Comparison of ENCODE assay signal across 18 mouse cellular contexts in genomic region chr9:57459707-57460106, GRCm38 (mm10). TPM values are rescaled to one million over a fixed set of nuclear protein-coding genes. Genes with fewer than 3 reads are reported as not detected.
DNase-seq lines count a peak whose midpoint lies in the region; ATAC-seq and TF ChIP-seq lines count a peak whose summit lies in the region.
"Had no signal": no experiment of that assay in that cellular context is flagged by ENCODE, and none has a peak within 500 bp of the region (broad histone marks: within the 10 kb centered on the region; RNA-seq: fewer than 3 reads in every experiment).

No protein-coding gene starts in this region.

- H3K9me3 ChIP-seq in hindbrain, postnatal 0 days (ENCODE audit: low read length): no peaks in the 10 kb centered on the region
- no peaks in the 10 kb centered on the region for H3K9me3 ChIP-seq in hindbrain, embryonic 10.5 days
- H3K9me3 ChIP-seq in kidney, embryonic 14.5 days (ENCODE audit: control insufficient read depth, low read length): no peaks in the 10 kb centered on the region
- H3K9me3 ChIP-seq: embryonic facial prominence, embryonic 13.5 days; G1E; limb, embryonic 15.5 days had no signal

- peak; percentile 58 for TF ChIP-seq CTCF in hindbrain, postnatal 0 days (IDR thresholded peaks at IDR 0.05; ENCODE audit: low read depth)
- peak; percentile 34; the same call in 1 of the 2 replicates for TF ChIP-seq CTCF in testis, adult 2 months (IDR thresholded peaks at IDR 0.05; ENCODE audit: control insufficient read depth, insufficient read depth, insufficient replicate concordance, low read depth, low read length)

- H3K9ac ChIP-seq in hindbrain, postnatal 0 days (replicated peaks; ENCODE audit: low read length): no peak overlapping the region
- no peak overlapping the region for H3K9ac ChIP-seq in kidney, embryonic 14.5 days (ENCODE audit: low read depth, low read length)
- H3K9ac ChIP-seq: embryonic facial prominence, embryonic 13.5 days; forebrain, embryonic 15.5 days; limb, embryonic 15.5 days had no signal

- peaks cover 7% of the 10 kb centered on the region; the same call in 1 of the 2 replicates for H3K36me3 ChIP-seq in hindbrain, postnatal 0 days (ENCODE audit: insufficient read depth, low read length)
- H3K36me3 ChIP-seq in hindbrain, embryonic 10.5 days: 0 out of 2 replicates have a peak, but pooled peaks cover 6% of the 10 kb centered on the region
- H3K36me3 ChIP-seq in testis, adult 2 months (ENCODE audit: control insufficient read depth, insufficient read depth, low read length): no peaks in the 10 kb centered on the region
- H3K36me3 ChIP-seq in splenic B cell, adult 2 months (ENCODE audit: control insufficient read depth, insufficient read depth, low read length, poor library complexity, severe bottlenecking): no peaks in the 10 kb centered on the region
- no peaks in the 10 kb centered on the region for H3K36me3 ChIP-seq in kidney, embryonic 14.5 days (ENCODE audit: control insufficient read depth, insufficient read depth, low read length)
- H3K36me3 ChIP-seq: embryonic facial prominence, embryonic 13.5 days; G1E; limb, embryonic 15.5 days had no signal

- no peak for DNase-seq in hindbrain, postnatal 0 days (ENCODE audit: low spot score)
- no peak for DNase-seq in hindbrain, embryonic 10.5 days (ENCODE audit: low spot score)
- no peak for DNase-seq in testis, postnatal 14 days (ENCODE audit: low spot score)
- DNase-seq in ZHBTc4 (ENCODE audit: low read depth, low spot score): peak; percentile 68
- peak; percentile 26 for DNase-seq in splenic B cell, adult 2 months (ENCODE audit: low read depth, low spot score)
- DNase-seq in thymus, postnatal 0 days (ENCODE audit: low spot score): no peak
- DNase-seq: cerebellum, postnatal 36 days; kidney, postnatal 4 days; lung, postnatal 36 days; right cerebral cortex, postnatal 14 days had no signal

- ATAC-seq in hindbrain, postnatal 0 days: no peak
- ATAC-seq in kidney, embryonic 14.5 days (ENCODE audit: low FRiP score, low TSS enrichment): no peak
- ATAC-seq: forebrain, embryonic 15.5 days; inflammation-experienced regulatory T-cells, adult 6 months; midbrain, embryonic 16.5 days had no signal

- WGBS in hindbrain, postnatal 0 days: 98% methylated on average over 2 of the region's 2 CpGs
- 97% methylated on average over 2 of the region's 2 CpGs for WGBS in hindbrain, embryonic 10.5 days
- WGBS in kidney, embryonic 14.5 days: 91% methylated on average over 2 of the region's 2 CpGs

- H3K4me1 ChIP-seq in hindbrain, postnatal 0 days (ENCODE audit: insufficient read depth, low read length): no peaks in the 10 kb centered on the region
- H3K4me1 ChIP-seq in hindbrain, embryonic 10.5 days (replicated peaks): no peaks in the 10 kb centered on the region
- H3K4me1 ChIP-seq in testis, adult 2 months (ENCODE audit: control insufficient read depth, insufficient read depth, low read length): no peaks in the 10 kb centered on the region
- no peaks in the 10 kb centered on the region for H3K4me1 ChIP-seq in kidney, embryonic 14.5 days (ENCODE audit: control insufficient read depth, insufficient read depth, low read length)
- H3K4me1 ChIP-seq: embryonic facial prominence, embryonic 13.5 days; limb, embryonic 15.5 days had no signal

- no peak for TF ChIP-seq POLR2A in testis, adult 2 months (IDR thresholded peaks at IDR 0.05; ENCODE audit: control insufficient read depth, low read depth, low read length)

- no peak overlapping the region for H3K27ac ChIP-seq in hindbrain, postnatal 0 days
- H3K27ac ChIP-seq in hindbrain, embryonic 10.5 days: no peak overlapping the region
- H3K27ac ChIP-seq in testis, adult 2 months (ENCODE audit: control insufficient read depth, insufficient read depth, low read depth, low read length): no peak overlapping the region
- H3K27ac ChIP-seq in kidney, embryonic 14.5 days (ENCODE audit: low read depth, low read length): no peak overlapping the region
- H3K27ac ChIP-seq: embryonic facial prominence, embryonic 13.5 days; forebrain, embryonic 15.5 days; limb, embryonic 15.5 days had no signal

- H3K4me2 ChIP-seq in hindbrain, postnatal 0 days (ENCODE audit: low read depth, low read length): no peak overlapping the region
- H3K4me2 ChIP-seq in kidney, embryonic 14.5 days (replicated peaks; ENCODE audit: low read depth, low read length): no peak overlapping the region
- H3K4me2 ChIP-seq: embryonic facial prominence, embryonic 13.5 days; forebrain, embryonic 15.5 days; limb, embryonic 15.5 days had no signal

- no peak overlapping the region for H3K4me3 ChIP-seq in hindbrain, postnatal 0 days (ENCODE audit: low read length)
- no peak overlapping the region for H3K4me3 ChIP-seq in hindbrain, embryonic 10.5 days
- H3K4me3 ChIP-seq in testis, adult 2 months (ENCODE audit: control insufficient read depth, low read depth, low read length): no peak overlapping the region
- no peak overlapping the region for H3K4me3 ChIP-seq in kidney, embryonic 14.5 days (ENCODE audit: low read length)
- H3K4me3 ChIP-seq: embryonic facial prominence, embryonic 13.5 days; forebrain, embryonic 15.5 days; limb, embryonic 15.5 days had no signal

- H3K27me3 ChIP-seq in hindbrain, postnatal 0 days (ENCODE audit: insufficient read depth, low read length): no peaks in the 10 kb centered on the region
- H3K27me3 ChIP-seq in hindbrain, embryonic 10.5 days (ENCODE audit: insufficient read depth, poor library complexity, severe bottlenecking): no peaks in the 10 kb centered on the region
- H3K27me3 ChIP-seq in testis, adult 2 months (ENCODE audit: control insufficient read depth, insufficient read depth, low read length): no peaks in the 10 kb centered on the region
- H3K27me3 ChIP-seq in splenic B cell, adult 2 months (ENCODE audit: control insufficient read depth, insufficient read depth, low read length, poor library complexity, severe bottlenecking): 0 out of 2 replicates have a peak, but pooled peaks cover 2% of the 10 kb centered on the region
- no peaks in the 10 kb centered on the region for H3K27me3 ChIP-seq in kidney, embryonic 14.5 days (ENCODE audit: control insufficient read depth, insufficient read depth, low read length)
- H3K27me3 ChIP-seq: embryonic facial prominence, embryonic 13.5 days; forebrain, embryonic 15.5 days; limb, embryonic 15.5 days had no signal

RNA-seq across cellular contexts. Expression of gene Scamp5, which starts 8.2 kb away (rescaled TPM):
- total RNA-seq in hindbrain, postnatal 0 days (2014; rRNA removed): 366 and 375 TPM in 2 replicates
- polyA plus RNA-seq in hindbrain, postnatal 0 days (2015; fragmentation: Nextera tagmentation; extraction: Ambion mirVana): 154 and 163 TPM in 2 replicates
- 18.2 and 28.9 TPM in 2 replicates for polyA plus RNA-seq in hindbrain, embryonic 10.5 days (2016; fragmentation: Nextera tagmentation; extraction: Ambion mirVana)
- polyA plus RNA-seq in testis, adult 2 months (2012; rRNA removed): 5.7 and 6.2 TPM in 2 replicates
- 7.3 and 9.0 TPM in 2 replicates for polyA plus RNA-seq in kidney, embryonic 14.5 days (2014; fragmentation: Nextera tagmentation; extraction: Ambion mirVana)
- polyA plus RNA-seq in thymus, postnatal 0 days (2015; fragmentation: Nextera tagmentation; extraction: Ambion mirVana): 3.1 and 3.5 TPM in 2 replicates
- polyA plus RNA-seq: inflammation-experienced regulatory T-cells, adult 6 months had no signal

RNA-seq across cellular contexts. Expression of gene Ppcdc, which starts 19.8 kb away (rescaled TPM):
- 16.6 and 25.8 TPM in 2 replicates for total RNA-seq in hindbrain, postnatal 0 days (2014; rRNA removed)
- polyA plus RNA-seq in hindbrain, postnatal 0 days (2015; fragmentation: Nextera tagmentation; extraction: Ambion mirVana): 16.5 and 19.3 TPM in 2 replicates
- polyA plus RNA-seq in hindbrain, embryonic 10.5 days (2016; fragmentation: Nextera tagmentation; extraction: Ambion mirVana): 19.8 and 23.5 TPM in 2 replicates
- 37.5 and 39.1 TPM in 2 replicates for polyA plus RNA-seq in testis, adult 2 months (2012; rRNA removed)
- 22.9 and 30.4 TPM in 2 replicates for polyA plus RNA-seq in kidney, embryonic 14.5 days (2014; fragmentation: Nextera tagmentation; extraction: Ambion mirVana)
- polyA plus RNA-seq in thymus, postnatal 0 days (2015; fragmentation: Nextera tagmentation; extraction: Ambion mirVana): 50.9 and 62.5 TPM in 2 replicates

RNA-seq across cellular contexts. Expression of gene Rpp25, which starts 44.1 kb away (rescaled TPM):
- 11.7 and 19.6 TPM in 2 replicates for total RNA-seq in hindbrain, postnatal 0 days (2014; rRNA removed)
- polyA plus RNA-seq in hindbrain, postnatal 0 days (2015; fragmentation: Nextera tagmentation; extraction: Ambion mirVana): 15.2 and 17.0 TPM in 2 replicates
- polyA plus RNA-seq in hindbrain, embryonic 10.5 days (2016; fragmentation: Nextera tagmentation; extraction: Ambion mirVana): 2.5 and 9.7 TPM in 2 replicates
- polyA plus RNA-seq in testis, adult 2 months (2012; rRNA removed): 0.20 and 0.55 TPM in 2 replicates
- 5.3 and 6.2 TPM in 2 replicates for polyA plus RNA-seq in kidney, embryonic 14.5 days (2014; fragmentation: Nextera tagmentation; extraction: Ambion mirVana)
- 0.60 and 0.85 TPM in 2 replicates for polyA plus RNA-seq in thymus, postnatal 0 days (2015; fragmentation: Nextera tagmentation; extraction: Ambion mirVana)
- polyA plus RNA-seq: inflammation-experienced regulatory T-cells, adult 6 months had no signal

Comparison
In these comparisons a context has a peak if more than half of its experiments do, and no peak if none do; other contexts are left out.
1. DNase-seq: peak in ZHBTc4 (single experiment) and splenic B cell, adult 2 months (single experiment); none in hindbrain, postnatal 0 days (single experiment), hindbrain, embryonic 10.5 days (single experiment), testis, postnatal 14 days (single experiment) and thymus, postnatal 0 days (single experiment).